Mouse (Mus musculus) ES-E14 (cell line): ENCODE results near the gene Rnf149.

ENCODE experiments used
- CHD2 ChIP-seq: IDR thresholded peaks from 2 replicates; pipeline ENCODE4 v1.6.1; 2014; ENCODE audit warnings: mild to moderate bottlenecking, low read depth, low read length, inconsistent platforms
- HCFC1 ChIP-seq: IDR thresholded peaks from 2 replicates; pipeline ENCODE4 v1.6.1; 2012; ENCODE audit warnings: low read length, inconsistent platforms, borderline replicate concordance; ENCODE audit not compliant: insufficient read depth
- MAFK ChIP-seq: IDR thresholded peaks from 2 replicates; pipeline ENCODE4 v1.6.1; 2014; ENCODE audit warnings: mild to moderate bottlenecking, low read depth, low read length, inconsistent platforms; ENCODE audit not compliant: insufficient read depth
- ZC3H11A ChIP-seq: IDR thresholded peaks from 2 replicates; pipeline ENCODE4 v1.6.1; 2012; ENCODE audit warnings: low read depth, mild to moderate bottlenecking, inconsistent platforms, low read length, borderline replicate concordance
- ZNF384 ChIP-seq: IDR thresholded peaks from 2 replicates; pipeline ENCODE4 v1.6.1; 2012; ENCODE audit warnings: low read depth, low read length, inconsistent platforms

DNA sequence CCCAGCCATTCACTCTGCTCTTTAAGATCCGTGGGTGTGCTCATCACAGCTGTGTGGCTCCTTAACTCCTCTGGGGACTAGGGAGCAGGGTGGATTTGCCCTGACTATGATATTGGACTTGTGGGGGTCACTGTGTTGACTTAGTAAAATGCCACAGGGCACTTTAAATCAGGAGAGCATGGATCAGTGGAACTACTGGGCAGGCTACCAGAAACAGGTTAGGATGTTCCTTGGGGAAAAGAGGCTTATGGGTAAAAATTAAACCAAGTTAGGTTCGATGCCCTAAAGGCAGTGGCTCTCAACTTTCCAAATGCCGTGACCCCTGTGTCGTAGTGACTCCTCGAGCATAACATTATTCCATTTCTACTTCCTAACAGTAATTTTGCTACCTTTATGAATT lies 35.3 kb upstream of the Rnf149 start:
- TF ChIP-seq HCFC1 (no peak), CHD2 (no peak), MAFK (no peak), ZC3H11A (no peak), ZNF384 (no peak)
